Mouse (Mus musculus) heart, postnatal 0 days (tissue): ENCODE measurements around the gene Vstm4.

Experiments used
- CTCF ChIP-seq: IDR thresholded peaks from 2 replicates; pipeline ENCODE4 v1.5.1; 2016; ENCODE audit warnings: antibody characterized with exemption, control low read depth, low read depth
- EP300 ChIP-seq: IDR thresholded peaks from 2 replicates; pipeline ENCODE4 v1.6.1; 2016; ENCODE audit warnings: antibody characterized with exemption, low read depth

DNA sequence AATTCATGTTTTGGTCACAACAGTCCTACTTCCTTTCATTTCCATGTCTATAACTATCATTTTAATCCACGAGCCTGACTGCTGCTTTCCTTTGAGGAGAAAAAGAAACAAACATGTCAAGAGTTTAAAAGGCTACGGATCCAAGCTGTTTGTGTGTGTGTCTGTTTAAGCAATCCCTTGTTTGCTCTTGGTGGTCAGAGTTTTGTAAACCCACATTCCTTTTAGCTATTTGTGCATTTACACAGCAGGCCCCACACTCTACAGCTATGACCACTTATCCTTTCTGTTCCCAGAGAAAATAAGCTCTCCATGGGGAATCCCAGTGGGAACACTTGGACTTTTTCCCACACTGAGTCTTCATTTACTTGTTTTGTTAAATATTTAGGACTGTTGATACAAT is 58.8 kb downstream of the Vstm4 start:
- no peak for TF ChIP-seq CTCF
- TF ChIP-seq EP300: no peak
